Mouse (Mus musculus) forebrain, embryonic 13.5 days (tissue): Measurements from ENCODE around the gene Gm5460. TPM values are rescaled to one million over a fixed set of nuclear protein-coding genes. Genes with fewer than 3 reads are reported as not detected.

Source experiments
- ATAC-seq: fragments of 200-750 bp; cut with Nextera tagmentation; 2 replicates; pipeline ENCODE4 v1.8.0; 2017
- H3K27ac ChIP-seq: fragments of 300-500 bp; sonication (generic); 2 replicates; pipeline ENCODE4 v1.5.1; 2015; ENCODE audit warnings: inconsistent platforms, mild to moderate bottlenecking, moderate library complexity
- H3K27me3 ChIP-seq: fragments of 300-500 bp; sonication (generic); 2 replicates; pipeline ENCODE4 v1.6.1; 2015; ENCODE audit warnings: mild to moderate bottlenecking, inconsistent platforms
- H3K36me3 ChIP-seq: fragments of 300-500 bp; sonication (generic); 2 replicates; pipeline ENCODE4 v1.6.1; 2015; ENCODE audit warnings: mild to moderate bottlenecking, inconsistent platforms; ENCODE audit not compliant: poor library complexity, severe bottlenecking
- H3K4me1 ChIP-seq: fragments of 300-500 bp; sonication (generic); 2 replicates; pipeline ENCODE4 v1.6.1; 2015; ENCODE audit warnings: inconsistent platforms
- H3K4me2 ChIP-seq: fragments of 300-500 bp; sonication (generic); 2 replicates; pipeline ENCODE4 v1.6.1; 2015; ENCODE audit warnings: inconsistent platforms, mild to moderate bottlenecking, moderate library complexity
- H3K4me3 ChIP-seq: fragments of 300-500 bp; sonication (generic); 2 replicates; pipeline ENCODE4 v1.5.1; 2015; ENCODE audit warnings: mild to moderate bottlenecking, inconsistent platforms
- H3K9ac ChIP-seq: fragments of 300-500 bp; sonication (generic); 2 replicates; pipeline ENCODE4 v1.6.1; 2015; ENCODE audit warnings: mild to moderate bottlenecking, inconsistent platforms
- H3K9me3 ChIP-seq: fragments of 300-500 bp; sonication (generic); replicated peaks from 2 replicates; pipeline ENCODE4 v1.6.1; 2016; ENCODE audit warnings: inconsistent platforms
- WGBS: fragments of 180-500 bp; shearing (Covaris S2); methylation state at CpG from one replicate; pipeline ENCODE4 v1.1.7; 2015; 5-methylcytosine and 5-hydroxymethylcytosine counted together
- polyA plus RNA-seq: library from polyadenylated mRNA; unstranded; fragments of >200 nt; fragmentation: Nextera tagmentation; extraction: Ambion mirVana; gene quantifications from 2 replicates; pipeline ENCODE4 v1.2.1, GENCODE M21; 2015

Gene Gm5460
- not detected in 2 replicates for polyA plus RNA-seq

GRCm38 (mm10) chr14:34016381-34016780 lies at the start of gene Gm5460:
Gene Gm5460, plus strand, starts transcription at chr14:34016758.
- no peak within 1 kb of the TSS for H3K4me3 ChIP-seq
- ATAC-seq, result no peak
- H3K9ac ChIP-seq, result no peak within 1 kb of the TSS
- H3K4me2 ChIP-seq, result no peak within 1 kb of the TSS
- H3K9me3 ChIP-seq, result no peaks in the 10 kb centered on the region
- no peaks in the 10 kb centered on the region for H3K36me3 ChIP-seq
- WGBS, result 93% methylated on average over 4 of the region's 4 CpGs
- H3K27me3 ChIP-seq, result no peaks in the 10 kb centered on the region
- no peak within 1 kb of the TSS for H3K27ac ChIP-seq
- H3K4me1 ChIP-seq, result no peaks in the 10 kb centered on the region

DNA sequence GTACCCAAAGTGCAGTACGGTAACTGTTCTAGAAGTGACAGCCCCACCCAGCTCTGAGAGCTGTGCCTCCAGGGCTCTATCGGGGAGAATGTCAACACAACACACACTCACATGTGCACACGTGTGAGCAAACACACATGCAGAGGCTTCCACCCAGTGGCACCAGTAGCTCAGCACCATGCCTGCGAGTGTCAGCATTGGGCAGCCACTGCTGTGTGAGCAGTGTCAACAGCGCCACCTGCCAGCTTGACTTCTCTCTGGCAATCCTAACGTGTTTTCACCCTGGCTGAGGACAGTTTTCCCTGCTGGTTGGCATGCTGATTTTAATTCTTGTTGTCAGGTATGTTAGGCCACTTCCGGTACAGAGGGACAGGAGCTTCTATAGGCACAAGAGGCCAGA lies 43.9 kb upstream of the Gm5460 start:
- Histone ChIP-seq H3K4me1 (no peaks in the 10 kb centered on the region), H3K27ac (no peak overlapping the region), H3K27me3 (no peaks in the 10 kb centered on the region), H3K4me3 (no peak overlapping the region), H3K9me3 (no peaks in the 10 kb centered on the region), H3K9ac (no peak overlapping the region), H3K4me2 (no peak overlapping the region), H3K36me3 (no peaks in the 10 kb centered on the region)
- 46% methylated on average over 7 of the region's 7 CpGs for WGBS
- ATAC-seq, result no peak

DNA sequence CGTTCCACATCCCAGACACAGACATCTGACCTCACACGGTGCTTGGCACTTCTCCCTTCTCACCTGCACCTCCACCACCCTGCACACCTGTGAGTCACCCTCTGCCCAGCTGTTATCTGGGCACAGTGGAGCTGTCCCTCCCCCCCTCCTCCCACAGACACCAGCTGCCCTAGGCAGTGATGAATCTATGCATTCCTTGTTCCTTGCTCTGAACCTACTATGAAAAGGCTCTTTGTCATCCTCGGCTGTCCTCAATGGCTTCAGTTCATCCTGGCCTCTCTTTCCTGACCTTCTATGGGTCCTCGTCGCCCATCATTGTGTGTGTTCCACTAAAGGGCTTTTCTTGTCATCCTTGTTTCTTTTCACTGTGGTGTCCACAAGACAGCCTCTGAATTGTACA lies 41.8 kb upstream of the Gm5460 start:
- ATAC-seq, result no peak
- H3K4me1 ChIP-seq, result peaks cover 10% of the 10 kb centered on the region
- 71% methylated on average over 5 of the region's 5 CpGs for WGBS

GRCm38 (mm10) chr14:33977748-33978147 lies 38.8 kb upstream of the Gm5460 start:
- no peak overlapping the region for H3K4me2 ChIP-seq

More for the DNA sequence above, 41.8 kb upstream of the Gm5460 start:
- no peaks in the 10 kb centered on the region for H3K36me3 ChIP-seq
- H3K9ac ChIP-seq, result no peak overlapping the region
- no peaks in the 10 kb centered on the region for H3K9me3 ChIP-seq
- peaks cover 3% of the 10 kb centered on the region; the same call in 1 of the 2 replicates for H3K27me3 ChIP-seq
- no peak overlapping the region for H3K4me2 ChIP-seq
- no peak overlapping the region for H3K27ac ChIP-seq
- H3K4me3 ChIP-seq, result no peak overlapping the region

DNA sequence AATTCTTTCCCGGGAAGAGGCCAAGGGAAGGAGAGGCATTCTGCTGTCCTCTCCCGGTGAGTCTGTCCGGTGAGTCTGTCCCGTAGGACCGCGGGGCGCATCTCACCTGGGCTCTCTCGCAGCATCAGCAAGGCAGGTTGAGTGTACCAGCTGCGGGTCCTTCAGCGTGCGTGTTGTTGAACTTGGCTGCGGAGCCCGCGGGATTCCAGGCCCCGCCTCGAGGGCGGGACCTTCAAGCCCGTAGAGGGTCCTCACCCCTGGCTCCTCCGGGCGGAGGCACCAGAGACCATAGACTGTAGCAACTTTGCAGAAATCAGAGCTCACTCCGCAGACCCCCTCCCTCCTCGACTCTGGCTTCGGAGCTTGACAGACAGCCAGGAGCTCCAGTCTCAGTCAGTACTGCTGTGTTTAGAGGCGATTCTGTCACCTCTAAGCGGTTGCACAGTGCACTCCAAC lies 37.9 kb upstream of the Gm5460 start, which contains the start of gene Zfp488:
Gene Zfp488 (minus strand): TSS at position 161 of the 456 bp plus-strand sequence.
- Histone ChIP-seq H3K36me3 (no peaks in the 10 kb centered on the region), H3K27me3 (peaks cover 3% of the 10 kb centered on the region; the same call in 1 of the 2 replicates), H3K27ac (no peak within 1 kb of the TSS), H3K4me3 (peak within 1 kb of the TSS; percentile 39), H3K4me1 (peaks cover 10% of the 10 kb centered on the region), H3K9ac (peak within 1 kb of the TSS; percentile 44), H3K4me2 (peak within 1 kb of the TSS; percentile 71), H3K9me3 (no peaks in the 10 kb centered on the region)
- peak; percentile 63; the same call in 1 of the 2 replicates for ATAC-seq
- WGBS, result 3% methylated on average over 25 of the region's 25 CpGs

More at GRCm38 (mm10) chr14:33977748-33978147, 38.8 kb upstream of the Gm5460 start:
- no peak for ATAC-seq
- Histone ChIP-seq H3K27me3 (peaks cover 3% of the 10 kb centered on the region; the same call in 1 of the 2 replicates), H3K4me3 (no peak overlapping the region), H3K9ac (no peak overlapping the region), H3K4me1 (peaks cover 10% of the 10 kb centered on the region), H3K9me3 (no peaks in the 10 kb centered on the region), H3K36me3 (no peaks in the 10 kb centered on the region), H3K27ac (no peak overlapping the region)
- WGBS, result 39% methylated on average over 7 of the region's 7 CpGs

- Histone ChIP-seq H3K4me2 (no peak overlapping the region), H3K4me1 (no peaks in the 10 kb centered on the region), H3K9me3 (no peaks in the 10 kb centered on the region), H3K4me3 (no peak overlapping the region), H3K9ac (no peak overlapping the region), H3K27ac (no peak overlapping the region), H3K27me3 (no peaks in the 10 kb centered on the region), H3K36me3 (no peaks in the 10 kb centered on the region)
- WGBS, result 44% methylated on average over 3 of the region's 3 CpGs
- no peak for ATAC-seq
Observed at GRCm38 (mm10) chr14:33989201-33989600, 27.4 kb upstream of the Gm5460 start.

GRCm38 (mm10) chr14:33991971-33992370 lies 24.6 kb upstream of the Gm5460 start:
- Histone ChIP-seq H3K27ac (no peak overlapping the region), H3K9me3 (no peaks in the 10 kb centered on the region), H3K4me3 (no peak overlapping the region), H3K27me3 (no peaks in the 10 kb centered on the region), H3K4me2 (no peak overlapping the region), H3K9ac (no peak overlapping the region), H3K4me1 (no peaks in the 10 kb centered on the region; the same call in 1 of the 2 replicates), H3K36me3 (no peaks in the 10 kb centered on the region)
- ATAC-seq, result no peak
- WGBS, result 84% methylated on average over 4 of the region's 4 CpGs

DNA sequence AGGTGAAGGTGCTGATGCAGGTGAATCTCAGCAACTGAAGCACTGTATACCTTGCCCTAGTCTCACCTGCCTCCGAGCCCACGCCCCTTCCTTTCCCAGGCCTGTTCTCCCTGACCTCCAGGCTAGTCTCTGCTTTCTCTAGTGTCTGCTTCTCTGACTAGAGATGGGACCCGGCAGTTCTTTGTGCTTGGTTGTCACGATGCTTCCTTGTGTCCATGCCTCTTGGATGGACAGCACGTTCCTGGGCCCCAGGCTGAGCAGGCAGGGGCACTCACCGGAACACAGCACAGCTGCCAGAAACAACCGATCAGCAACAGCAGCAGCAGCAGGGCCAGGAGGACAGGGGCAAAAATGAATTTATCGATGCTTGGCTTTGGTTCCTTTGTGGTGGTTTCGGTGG lies 23.5 kb upstream of the Gm5460 start:
- no peak overlapping the region for H3K4me2 ChIP-seq
- H3K27me3 ChIP-seq, result no peaks in the 10 kb centered on the region
- no peak overlapping the region for H3K9ac ChIP-seq
- no peak overlapping the region for H3K27ac ChIP-seq
- no peaks in the 10 kb centered on the region for H3K9me3 ChIP-seq
- no peaks in the 10 kb centered on the region; the same call in 1 of the 2 replicates for H3K4me1 ChIP-seq
- H3K4me3 ChIP-seq, result no peak overlapping the region
- WGBS, result 93% methylated on average over 9 of the region's 9 CpGs
- no peak for ATAC-seq
- no peaks in the 10 kb centered on the region for H3K36me3 ChIP-seq

DNA sequence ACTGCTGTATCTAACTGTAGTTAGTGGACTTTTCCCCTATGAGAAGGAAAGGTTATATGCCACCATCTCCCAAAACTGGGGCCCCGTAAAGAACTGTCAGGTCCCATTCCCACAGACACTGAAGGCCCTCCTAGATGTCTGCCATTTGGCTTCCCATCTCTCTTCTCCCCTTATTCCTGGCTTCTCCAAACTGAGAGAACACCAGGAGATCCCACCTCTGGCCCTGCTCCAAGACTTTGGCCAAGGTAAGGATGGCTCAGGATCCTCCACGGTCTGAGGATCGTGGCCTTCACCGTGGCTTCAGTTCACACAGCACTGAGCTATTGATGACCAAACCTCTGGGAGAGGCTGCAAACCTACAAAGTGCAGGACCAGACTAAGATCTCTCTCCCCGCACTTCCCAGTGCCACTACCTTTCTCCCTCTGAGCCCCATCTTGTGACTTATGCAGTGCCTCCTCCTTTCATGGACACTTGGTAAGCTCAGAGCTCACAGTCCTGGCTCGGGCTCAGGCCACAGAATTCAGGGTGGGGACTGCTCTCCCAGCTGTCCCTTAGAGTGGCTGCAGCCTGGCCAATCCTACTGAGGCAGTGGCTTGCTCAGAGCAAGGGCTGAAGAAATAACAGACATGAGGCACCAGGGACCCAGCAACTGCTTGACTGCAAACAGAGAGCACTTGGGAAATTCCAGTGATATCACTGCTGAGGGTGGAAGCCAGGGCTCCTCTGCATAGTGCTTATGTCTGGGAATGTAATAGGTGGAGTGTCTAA lies 22.9 kb upstream of the Gm5460 start:
- 88% methylated on average over 6 of the region's 6 CpGs for whole genome bisulfite sequencing
- H3K27ac ChIP-seq, result no peak overlapping the region
- no peak for ATAC-seq

GRCm38 (mm10) chr14:33997427-33997826 lies 19.1 kb upstream of the Gm5460 start:
- Histone ChIP-seq H3K9me3 (no peaks in the 10 kb centered on the region), H3K4me3 (no peak overlapping the region), H3K27me3 (no peaks in the 10 kb centered on the region), H3K27ac (no peak overlapping the region), H3K4me1 (no peaks in the 10 kb centered on the region; the same call in 1 of the 2 replicates), H3K36me3 (no peaks in the 10 kb centered on the region), H3K9ac (no peak overlapping the region), H3K4me2 (no peak overlapping the region)
- 75% methylated on average over 6 of the region's 6 CpGs for WGBS
- no peak for ATAC-seq

More for the DNA sequence above, 22.9 kb upstream of the Gm5460 start:
- no peak overlapping the region for H3K9ac ChIP-seq
- no peaks in the 10 kb centered on the region for H3K36me3 ChIP-seq
- no peak overlapping the region for H3K4me3 ChIP-seq
- no peaks in the 10 kb centered on the region; the same call in 1 of the 2 replicates for H3K4me1 ChIP-seq
- no peaks in the 10 kb centered on the region for H3K9me3 ChIP-seq
- no peak overlapping the region for H3K4me2 ChIP-seq
- H3K27me3 ChIP-seq, result no peaks in the 10 kb centered on the region

- ATAC-seq, result no peak
- H3K27ac ChIP-seq, result no peak overlapping the region
- no peak overlapping the region for H3K9ac ChIP-seq
- no peak overlapping the region for H3K4me2 ChIP-seq
- H3K36me3 ChIP-seq, result no peaks in the 10 kb centered on the region
- no peaks in the 10 kb centered on the region; the same call in 1 of the 2 replicates for H3K4me1 ChIP-seq
- H3K9me3 ChIP-seq, result no peaks in the 10 kb centered on the region
- H3K27me3 ChIP-seq, result no peaks in the 10 kb centered on the region
- H3K4me3 ChIP-seq, result no peak overlapping the region
Observed at GRCm38 (mm10) chr14:34000076-34000475, 16.5 kb upstream of the Gm5460 start.

DNA sequence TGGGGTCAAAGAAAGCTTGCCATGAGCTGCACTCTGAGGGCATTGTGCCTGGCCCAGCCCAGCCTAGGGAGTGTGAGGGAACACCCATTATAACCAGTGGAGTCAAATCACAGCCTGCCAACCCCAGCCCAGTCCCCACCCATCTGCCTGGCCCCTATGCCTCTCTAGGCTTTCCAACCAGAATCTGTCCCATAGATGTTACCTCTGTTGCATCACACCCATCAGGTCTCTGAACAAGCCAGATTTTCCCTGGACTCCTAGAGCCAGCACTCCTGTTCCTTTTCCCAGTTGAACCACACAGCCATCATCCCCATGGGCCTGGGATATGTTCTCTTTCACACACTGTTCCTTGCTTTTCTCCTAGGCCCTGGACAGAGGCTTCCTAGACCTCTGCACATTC lies 15.1 kb upstream of the Gm5460 start:
- no peak for ATAC-seq
- Histone ChIP-seq H3K9me3 (no peaks in the 10 kb centered on the region), H3K4me1 (no peaks in the 10 kb centered on the region; the same call in 1 of the 2 replicates), H3K9ac (no peak overlapping the region), H3K36me3 (no peaks in the 10 kb centered on the region), H3K27ac (no peak overlapping the region), H3K27me3 (no peaks in the 10 kb centered on the region), H3K4me3 (no peak overlapping the region), H3K4me2 (no peak overlapping the region)
